Mouse (Mus musculus): ENCODE results near the gene Gpr156.
A peak's percentile ranks its signal among the peaks of the same experiment; 100 is the strongest.
"Not testable (repeated sequence)": the region's sequence is repeated elsewhere in the genome, so short reads cannot be mapped to it uniquely, and the experiment has no call there.

The Gpr156 gene

DNA sequence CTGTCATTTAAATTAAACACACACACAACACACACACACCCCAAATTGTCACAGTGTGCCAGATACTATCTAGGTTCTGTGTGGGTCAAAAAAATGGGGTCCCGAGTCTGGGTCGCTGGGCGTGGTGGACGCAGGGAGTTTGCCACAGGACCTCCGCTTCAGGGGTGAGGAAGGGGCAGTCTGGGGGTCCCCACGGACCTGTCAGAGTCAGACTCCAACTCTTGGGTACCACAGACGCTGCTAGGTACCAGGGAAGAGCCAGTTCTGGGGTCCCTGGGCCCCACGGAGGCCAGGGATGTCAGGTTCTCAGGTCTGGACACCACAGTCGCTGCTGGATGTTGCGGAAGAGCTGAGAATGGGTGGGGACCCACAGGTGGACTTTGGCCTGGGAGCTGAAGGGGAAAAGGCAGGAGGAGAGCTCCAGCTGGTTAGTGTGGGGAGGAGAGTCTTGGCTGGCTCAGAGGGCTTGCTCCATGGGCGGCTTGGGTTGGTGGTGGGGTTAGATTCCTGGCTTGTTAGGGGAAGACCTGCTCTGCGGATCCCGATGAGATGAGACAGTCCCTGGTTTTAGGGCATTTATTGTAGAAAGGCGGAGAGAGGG lies 39.9 kb downstream of the Gpr156 start:
- no peak for DNase-seq (ENCODE audit: low read depth, low spot score)

DNA sequence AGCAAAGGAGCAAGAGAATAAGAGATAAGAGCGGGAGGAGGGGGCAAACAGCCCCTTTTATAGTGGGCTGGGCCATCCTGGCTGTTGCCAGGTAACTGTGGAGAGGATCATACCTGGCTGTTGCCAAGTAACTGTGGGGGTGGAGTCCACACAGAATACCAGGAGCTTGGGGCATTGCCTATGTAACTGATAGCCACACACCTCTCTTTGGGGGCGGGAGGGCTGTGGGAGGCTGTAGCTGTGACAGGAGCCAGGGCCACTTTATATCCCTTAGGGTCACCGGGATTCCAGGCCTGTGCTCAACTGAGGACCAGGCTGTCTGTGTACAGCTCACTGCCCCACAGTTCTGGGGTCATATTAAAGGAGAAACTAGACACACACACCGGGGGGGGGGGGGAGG lies 40.5 kb downstream of the Gpr156 start:
- no peak for DNase-seq (ENCODE audit: low read depth, low spot score)

DNA sequence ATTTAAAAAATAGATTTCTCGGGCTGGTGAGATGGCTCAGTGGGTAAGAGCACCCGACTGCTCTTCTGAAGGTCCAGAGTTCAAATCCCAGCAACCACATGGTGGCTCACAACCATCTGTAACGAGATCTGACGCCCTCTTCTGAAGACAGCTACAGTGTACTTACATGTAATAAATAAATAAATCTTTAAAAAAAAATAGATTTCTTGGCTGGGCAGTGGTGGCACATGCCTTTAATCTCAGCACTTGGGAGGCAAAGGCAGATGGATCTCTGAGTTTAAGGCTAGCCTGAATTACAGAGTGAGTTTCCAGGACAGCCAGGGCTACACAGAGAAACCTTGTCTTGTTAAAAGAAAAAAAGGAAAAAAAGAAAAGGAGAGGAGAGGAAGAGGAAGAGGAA lies 46.4 kb downstream of the Gpr156 start:
- DNase-seq (ENCODE audit: low read depth, low spot score), result not testable (repeated sequence)

DNA sequence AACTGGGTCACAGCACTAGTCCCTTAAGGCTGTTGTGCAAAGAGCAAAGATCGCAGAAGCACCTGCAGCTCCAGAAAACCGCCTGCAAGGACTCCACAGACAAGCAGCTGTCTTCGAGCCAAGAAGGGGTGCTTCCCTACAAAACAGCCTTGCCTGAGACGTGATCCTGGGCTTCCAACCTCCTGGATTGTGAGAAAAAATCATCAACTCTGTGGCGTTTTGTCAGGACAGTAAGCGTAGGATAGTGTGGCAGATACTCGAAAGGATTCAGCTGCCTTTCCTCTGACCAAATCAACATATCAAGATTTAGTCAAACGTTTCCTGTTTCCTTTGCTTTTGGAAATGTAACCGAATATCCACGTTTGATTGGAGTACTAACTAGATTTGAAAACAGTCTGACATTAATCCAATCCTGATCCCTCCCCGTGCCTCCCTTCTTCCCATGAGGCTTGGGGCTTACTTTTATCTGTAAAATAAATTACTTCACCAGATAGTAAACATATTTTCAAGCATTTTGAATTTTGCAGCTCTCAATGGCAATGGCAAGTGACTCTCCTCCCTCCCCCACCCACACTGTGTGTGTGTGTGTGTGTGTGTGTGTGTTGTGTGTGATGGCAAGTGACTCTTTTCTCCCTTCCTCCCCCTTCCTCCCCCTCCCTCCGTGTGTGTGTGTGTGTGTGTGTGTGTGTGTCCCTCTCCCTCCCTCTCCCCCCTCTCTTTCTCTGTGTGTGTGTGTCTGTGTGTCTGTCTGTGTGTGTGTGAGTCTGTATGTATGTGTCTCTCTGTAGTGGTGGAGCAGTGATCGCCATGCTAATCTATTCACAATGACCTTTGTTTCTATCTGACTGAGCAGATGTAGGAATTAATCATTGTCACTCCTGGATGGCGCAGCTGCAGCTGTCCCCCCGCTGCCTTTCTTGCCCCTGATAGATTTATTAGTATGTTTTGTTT lies 47.3 kb downstream of the Gpr156 start:
- DNase-seq (ENCODE audit: low read depth, low spot score), result no peak

DNA sequence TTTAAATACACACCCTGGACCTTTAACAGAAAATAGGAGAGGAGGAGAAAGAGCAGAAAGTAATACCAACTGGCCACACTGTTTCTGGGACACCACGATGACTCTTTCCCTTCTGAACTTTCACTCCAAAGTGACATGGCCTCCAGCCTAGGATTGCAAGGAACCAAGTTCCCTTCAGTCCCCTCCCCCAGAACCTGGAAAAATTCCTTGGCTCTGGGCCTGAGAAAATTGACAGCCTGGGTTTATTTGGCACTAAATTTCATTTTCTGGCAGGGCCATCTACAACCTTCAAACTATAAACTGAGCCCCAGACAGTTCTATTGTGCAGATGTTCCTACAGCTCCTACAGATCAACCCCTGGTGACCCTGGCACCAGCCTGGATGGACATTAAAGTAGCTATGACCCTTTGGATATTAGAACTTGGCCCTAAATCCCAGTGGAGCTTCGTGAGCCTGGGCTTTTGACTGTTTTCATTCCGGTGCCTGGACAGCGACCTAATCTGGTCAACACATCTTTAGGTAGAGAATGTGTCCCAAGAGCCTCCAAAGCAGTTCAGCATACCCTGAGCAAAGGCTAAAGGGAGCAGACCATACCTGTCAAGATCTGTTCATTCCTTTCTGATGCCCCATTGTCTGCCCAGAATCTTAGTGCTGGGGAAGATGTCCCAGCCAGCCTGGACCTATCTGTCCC lies 48.2 kb downstream of the Gpr156 start:
- DNase-seq (ENCODE audit: low read depth, low spot score), result no peak

DNA sequence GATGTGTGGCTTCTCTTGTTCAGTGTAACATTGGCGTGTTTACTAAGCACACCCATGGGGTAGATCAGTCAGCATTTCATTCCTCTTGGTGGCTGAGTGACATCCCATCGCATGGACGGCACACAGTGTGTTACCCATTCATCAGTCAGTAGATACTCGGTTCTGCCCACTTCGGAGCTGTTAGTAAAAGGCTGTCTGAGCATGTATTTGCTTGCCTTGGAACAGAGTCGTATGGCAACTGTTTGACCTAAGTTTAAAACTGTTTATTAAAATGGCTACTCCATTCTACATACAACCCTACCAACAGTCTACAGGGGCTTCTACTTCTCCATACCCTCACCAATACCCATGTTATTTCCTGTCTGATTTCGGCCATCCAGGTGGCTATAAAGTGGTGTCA lies 50.6 kb downstream of the Gpr156 start:
- DNase-seq (ENCODE audit: low read depth, low spot score), result no peak

GRCm38 (mm10) chr16:37967415-37967814 lies 51.1 kb downstream of the Gpr156 start:
- no peak for DNase-seq (ENCODE audit: low read depth, low spot score)

DNA sequence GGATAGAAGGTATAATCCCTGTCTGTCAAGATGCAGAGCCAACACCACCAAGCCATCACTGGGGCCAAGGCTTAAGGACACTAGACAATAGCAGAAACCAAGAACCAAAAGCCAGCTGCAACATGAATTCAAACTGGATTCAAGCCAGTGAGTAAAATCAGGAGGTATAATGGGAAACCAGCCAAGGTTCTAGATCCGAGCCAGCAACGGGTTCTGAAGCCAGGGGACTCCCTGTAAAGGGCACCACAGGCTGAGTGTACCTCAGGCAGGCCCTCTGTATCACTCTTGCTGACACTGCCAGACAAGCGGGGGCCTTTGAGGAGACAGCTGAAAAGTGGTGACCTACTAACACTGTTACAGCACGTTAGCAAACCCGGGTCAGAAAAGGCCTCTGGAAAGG lies 55.2 kb downstream of the Gpr156 start:
- no peak for DNase-seq (ENCODE audit: low read depth, low spot score)

GRCm38 (mm10) chr16:37972357-37972756 lies 56.1 kb downstream of the Gpr156 start:
- peak; percentile 10 for DNase-seq (ENCODE audit: low read depth, low spot score)

DNA sequence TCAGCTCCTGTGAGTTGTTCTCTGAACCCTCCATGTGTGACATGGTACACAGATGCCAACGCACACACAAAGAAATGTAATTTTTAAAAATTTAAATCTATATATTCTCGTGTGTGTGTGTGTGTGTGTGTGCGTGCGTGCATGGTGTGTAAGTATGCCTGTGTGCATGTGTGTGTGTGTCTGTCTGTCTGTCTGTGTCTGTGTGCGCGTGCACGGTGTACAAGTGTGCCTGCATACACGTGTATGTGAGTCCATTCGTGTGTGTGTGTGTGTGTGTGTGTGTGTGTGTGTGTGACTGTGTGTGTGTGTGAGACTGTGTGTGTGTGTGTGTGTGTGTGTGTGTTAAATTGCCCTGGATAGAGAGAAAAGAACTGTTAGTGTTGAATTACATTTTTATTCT lies 56.9 kb downstream of the Gpr156 start:
- not testable (repeated sequence) for DNase-seq (ENCODE audit: low read depth, low spot score)

- no peak for DNase-seq (ENCODE audit: low read depth, low spot score)
Measured at GRCm38 (mm10) chr16:37973855-37974519, 57.7 kb downstream of the Gpr156 start.

- DNase-seq (ENCODE audit: low read depth, low spot score), result peak; percentile 7
Measured at GRCm38 (mm10) chr16:37974520-37975340, 58.4 kb downstream of the Gpr156 start.

GRCm38 (mm10) chr16:37981907-37982306 lies 65.6 kb downstream of the Gpr156 start:
- DNase-seq (ENCODE audit: low read depth, low spot score), result no peak

DNA sequence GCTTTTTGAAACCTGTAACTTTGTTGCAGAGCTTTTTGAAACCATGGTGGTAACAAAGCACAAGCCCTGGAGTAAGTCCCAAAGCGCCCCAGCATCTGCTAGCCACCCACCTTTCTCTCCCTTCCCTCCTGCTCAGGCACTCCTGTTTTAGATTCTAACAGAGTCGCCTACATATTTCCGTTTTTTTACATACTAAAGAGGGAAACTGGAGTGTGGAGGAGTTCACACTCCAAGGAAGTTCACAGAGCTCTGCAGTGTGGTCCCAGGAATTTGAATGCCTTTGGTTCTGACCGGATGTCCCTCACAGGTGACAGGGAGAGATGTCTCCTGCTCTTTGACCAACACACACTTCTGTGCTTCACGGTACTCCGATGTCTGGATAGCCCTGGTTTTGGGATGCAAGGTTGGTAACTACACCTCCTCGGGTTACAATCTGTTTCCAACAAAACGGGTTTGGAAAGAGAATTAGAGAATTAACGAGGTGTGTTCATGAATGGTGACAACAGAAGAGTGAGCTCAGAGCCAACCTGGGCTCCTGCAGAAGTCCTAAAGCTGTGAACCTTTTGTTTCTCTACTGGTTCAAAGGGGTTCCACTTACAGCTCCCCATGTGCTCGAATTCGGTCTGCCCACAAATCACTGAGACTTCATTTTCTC lies 72.0 kb downstream of the Gpr156 start:
- DNase-seq (ENCODE audit: low read depth, low spot score), result no peak

DNA sequence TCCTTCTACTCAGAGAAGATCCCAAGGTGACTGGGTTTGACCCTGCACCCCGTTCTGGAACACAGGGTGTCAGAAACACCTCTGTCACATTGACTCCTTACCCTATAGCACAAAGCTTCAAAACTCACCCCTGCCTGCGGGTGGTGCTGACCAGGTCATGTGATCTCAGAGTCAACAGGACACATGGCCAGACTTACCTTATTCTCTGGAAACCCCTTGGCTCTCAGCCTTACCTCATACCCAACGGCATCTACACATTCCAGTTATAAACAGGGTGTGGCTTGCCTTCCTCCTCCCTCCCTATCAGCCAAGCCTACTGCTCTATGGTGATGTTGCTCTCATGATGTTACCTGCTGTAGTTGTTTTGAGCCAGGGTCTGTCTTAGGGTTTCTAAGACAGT lies 73.5 kb downstream of the Gpr156 start:
- no peak for DNase-seq (ENCODE audit: low read depth, low spot score)

DNA sequence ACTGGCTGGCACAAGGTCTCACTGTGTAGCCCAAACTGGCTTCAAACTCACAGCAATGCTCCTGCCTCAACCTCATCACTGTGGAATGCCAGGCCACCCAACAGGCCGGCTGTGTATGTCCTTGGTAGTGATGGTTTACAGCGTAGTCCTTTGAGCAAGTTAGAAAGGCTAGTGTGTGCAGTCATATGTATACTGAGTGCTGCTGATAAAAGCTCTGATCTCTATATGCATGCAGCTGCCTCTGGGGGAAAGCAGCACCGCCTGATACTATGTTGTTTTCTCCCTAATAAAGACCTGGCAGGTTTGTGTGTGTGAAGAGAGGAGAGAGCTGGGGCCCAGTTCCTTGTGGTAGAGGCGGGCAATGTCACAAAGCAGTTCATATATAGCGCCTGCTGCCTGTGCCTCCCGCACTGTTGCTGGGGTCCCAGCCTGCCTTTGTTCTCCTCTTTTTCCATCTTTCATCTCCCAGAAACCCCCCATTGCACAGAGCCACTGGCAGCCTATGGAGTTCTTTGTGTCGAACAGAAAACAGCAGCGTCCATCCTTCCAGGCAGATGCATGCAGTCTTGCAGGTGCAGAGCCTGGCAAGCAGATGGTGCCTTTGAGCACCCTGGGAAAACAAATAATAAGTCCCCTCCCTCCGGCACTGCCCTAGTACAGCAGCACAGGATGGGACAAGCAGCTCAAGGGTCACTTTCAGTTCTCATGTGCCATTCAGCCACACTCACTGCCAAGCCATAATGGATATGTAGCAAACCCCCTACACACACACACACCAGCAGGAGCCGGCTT lies 74.5 kb downstream of the Gpr156 start:
- no peak for DNase-seq (ENCODE audit: low read depth, low spot score)

DNA sequence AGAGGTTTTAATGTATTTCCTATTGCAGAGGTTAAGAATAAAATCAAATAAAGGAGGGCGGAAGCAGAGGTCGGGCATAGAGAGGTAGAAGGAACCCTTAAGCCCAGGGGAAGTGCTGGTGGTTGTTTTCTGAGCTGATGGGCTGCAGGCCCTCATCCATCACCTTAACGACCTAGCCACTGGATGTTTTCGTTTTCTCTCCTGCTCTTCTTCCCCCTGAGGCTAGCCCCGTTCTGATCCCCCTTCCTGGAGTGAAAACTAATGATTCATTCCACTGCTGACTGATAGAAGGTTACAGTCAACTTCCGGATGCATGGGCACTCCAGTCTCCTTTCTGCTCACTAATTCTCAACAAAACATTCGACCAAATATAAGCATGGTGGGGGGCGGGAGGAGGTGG lies 76.5 kb downstream of the Gpr156 start:
- no peak for DNase-seq (ENCODE audit: low read depth, low spot score)

- DNase-seq (ENCODE audit: low read depth, low spot score), result peak; percentile 75
Measured at GRCm38 (mm10) chr16:37994647-37995046, 78.4 kb downstream of the Gpr156 start.

DNA sequence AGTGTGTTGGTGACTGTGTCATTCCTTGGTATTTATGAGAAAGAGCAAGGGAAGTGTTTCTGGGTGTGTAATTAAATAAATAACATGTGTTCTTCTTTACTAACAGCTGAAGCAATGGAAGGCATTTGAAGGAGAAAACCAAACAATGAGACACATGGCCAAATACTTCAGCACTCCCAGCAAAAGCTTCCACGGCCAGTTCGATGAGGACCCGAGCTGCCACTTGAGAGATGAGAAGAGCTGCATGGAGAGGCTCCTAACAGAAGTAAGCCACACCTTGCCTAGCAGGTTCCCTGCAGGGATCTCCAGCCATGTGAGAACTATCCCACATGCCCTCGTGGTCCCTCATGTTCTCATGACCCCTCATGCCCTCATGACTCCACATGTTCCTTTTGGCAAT lies 81.5 kb downstream of the Gpr156 start:
- no peak for DNase-seq (ENCODE audit: low read depth, low spot score)

- DNase-seq (ENCODE audit: low read depth, low spot score), result no peak
Measured at GRCm38 (mm10) chr16:37999762-38000161, 83.5 kb downstream of the Gpr156 start.
